Mouse (Mus musculus): ENCODE data around the gene Arl4d.

DNA sequence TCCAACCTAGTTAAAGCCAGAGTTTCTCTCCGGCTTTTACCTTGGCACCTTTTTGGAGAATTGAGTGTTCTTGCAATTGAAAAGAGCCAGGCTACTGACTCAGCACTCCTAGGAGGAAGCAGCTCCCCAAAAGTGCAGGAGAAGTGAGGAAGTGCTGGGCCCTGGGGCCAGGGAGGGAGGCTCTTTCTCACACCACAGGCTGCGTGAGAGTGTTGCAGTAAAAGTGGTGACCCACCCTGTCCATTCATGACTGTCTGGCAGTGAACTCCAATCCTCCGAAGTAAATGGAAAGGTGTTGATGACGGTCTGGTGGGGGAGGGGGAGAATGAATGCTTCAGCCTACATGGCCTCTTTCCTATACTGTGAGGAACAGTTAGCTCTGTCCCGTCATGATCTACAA is 43.1 kb downstream of the Arl4d start:
- TF ChIP-seq CTCF (IDR thresholded peaks at IDR 0.05; ENCODE audit: extremely low read depth, insufficient read depth, insufficient read length, insufficient replicate concordance), result no peak
- no peak for TF ChIP-seq POLR2A (IDR thresholded peaks at IDR 0.05; ENCODE audit: low read depth, low read length)

All from spleen, adult 2 months (tissue).